Mouse (Mus musculus) bone marrow, adult 2 months (tissue): ENCODE data around the gene Ccdc155. TPM values are rescaled to one million over a fixed set of nuclear protein-coding genes. Genes with fewer than 3 reads are reported as not detected.

ENCODE experiments used
- H3K27ac ChIP-seq: fragments of 200-500 bp; 2 replicates; pipeline ENCODE4 v1.5.1; 2012; ENCODE audit warnings: low read depth, mild to moderate bottlenecking, control low read depth, inconsistent platforms, low read length; ENCODE audit not compliant: control insufficient read depth, poor library complexity, insufficient read depth
- H3K4me1 ChIP-seq: fragments of 200-500 bp; 2 replicates; pipeline ENCODE4 v1.6.1; 2011; ENCODE audit warnings: low read length; ENCODE audit not compliant: control insufficient read depth, insufficient read depth
- H3K4me3 ChIP-seq: fragments of 200-500 bp; replicated peaks from 2 replicates; pipeline ENCODE3; 2011; ENCODE audit warnings: mild to moderate bottlenecking, low read depth, low read length, control low read depth; ENCODE audit not compliant: control insufficient read depth
- CTCF ChIP-seq: fragments of 200-500 bp; IDR thresholded peaks from 2 replicates; pipeline ENCODE4 v1.5.1; 2011; ENCODE audit warnings: low read length, control low read depth; ENCODE audit not compliant: control insufficient read depth, insufficient read depth
- POLR2A ChIP-seq: fragments of 200-500 bp; IDR thresholded peaks from 2 replicates; pipeline ENCODE4 v1.6.1; 2011; ENCODE audit warnings: low read depth, mild to moderate bottlenecking, control low read depth, low read length, borderline replicate concordance; ENCODE audit not compliant: control insufficient read depth
- WGBS: fragments of 180-500 bp; shearing (Covaris S2); methylation state at CpG from one replicate; pipeline ENCODE4 v1.1.7; 2018; 5-methylcytosine and 5-hydroxymethylcytosine counted together
- polyA plus RNA-seq: library from polyadenylated mRNA; stranded (reverse); fragments of >200 nt; gene quantifications from 2 replicates; pipeline ENCODE4 v1.2.4, GENCODE M21; 2011; ENCODE audit warnings: low replicate concordance; ENCODE audit not compliant: missing spikeins, insufficient read depth, insufficient read length

Gene Ccdc155
- polyA plus RNA-seq, 1 experiment = not detected

DNA sequence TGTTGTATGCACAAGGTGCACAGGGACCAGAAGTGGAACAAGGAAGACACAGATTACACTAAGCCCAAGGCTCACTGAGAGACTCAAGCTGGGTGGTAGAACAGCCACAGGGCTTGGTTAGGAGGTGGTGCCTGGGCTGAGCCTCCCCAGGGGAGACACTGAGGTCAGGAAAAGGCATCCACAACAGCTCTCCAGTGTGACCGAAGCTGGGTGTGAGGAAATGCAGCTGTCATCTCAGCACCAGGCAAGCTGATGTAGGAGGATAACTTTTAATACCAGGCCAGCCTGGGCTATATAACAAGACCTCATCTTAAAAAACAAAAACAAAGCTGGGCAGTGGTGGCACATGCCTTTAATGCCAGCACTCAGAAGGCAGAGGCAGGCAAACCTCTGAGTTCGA is 13.5 kb downstream of the Ccdc155 start:
- no peak overlapping the region for H3K27ac ChIP-seq
- H3K4me1 ChIP-seq = no peaks in the 10 kb centered on the region; the same call in 1 of the 2 replicates
- H3K4me3 ChIP-seq = no peak overlapping the region
- TF ChIP-seq CTCF = no peak
- no peak for TF ChIP-seq POLR2A
- 60% methylated on average over 2 of the region's 2 CpGs for WGBS

DNA sequence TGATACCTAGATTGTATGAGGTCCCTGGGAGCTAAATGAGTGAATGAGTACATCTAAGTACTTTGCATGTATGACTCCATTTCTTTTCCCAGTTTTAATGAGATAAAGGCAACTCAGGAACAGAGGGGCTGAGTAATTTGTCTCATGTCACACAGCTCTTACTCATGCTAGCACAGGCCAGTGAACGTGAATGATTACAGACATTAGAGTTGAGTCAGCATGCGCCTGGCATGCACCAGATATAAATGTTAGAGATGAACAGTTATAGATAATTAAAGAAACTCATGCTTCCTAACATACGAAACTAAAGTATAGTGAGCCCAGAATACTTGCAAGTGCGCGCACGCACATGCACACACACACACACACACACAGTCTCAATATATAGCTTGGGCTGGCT is 14.5 kb downstream of the Ccdc155 start:
- Histone ChIP-seq H3K27ac (no peak overlapping the region), H3K4me1 (no peaks in the 10 kb centered on the region), H3K4me3 (no peak overlapping the region)
- 68% methylated on average over 6 of the region's 6 CpGs for WGBS
- TF ChIP-seq POLR2A (no peak), CTCF (no peak)

DNA sequence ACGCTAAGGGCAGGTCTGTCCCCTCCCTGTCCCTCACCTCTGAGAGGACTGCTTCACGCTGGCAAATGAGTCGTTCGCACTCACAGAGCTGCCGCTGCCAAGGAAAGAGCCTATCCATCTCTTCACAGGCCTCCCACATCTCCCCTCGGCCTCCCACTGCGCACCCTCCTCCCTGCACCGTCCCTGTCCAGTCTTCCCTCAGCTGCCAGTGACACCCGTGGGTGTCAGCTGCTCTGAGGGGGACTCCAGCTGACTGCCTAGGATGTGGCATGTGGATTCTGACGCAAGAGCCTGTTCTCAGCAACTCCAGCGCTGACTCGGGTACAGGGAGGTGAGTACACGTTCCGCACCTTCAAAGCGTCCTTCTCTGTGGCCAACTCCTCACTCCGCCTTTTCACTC is 15.1 kb downstream of the Ccdc155 start:
- Histone ChIP-seq H3K4me1 (no peaks in the 10 kb centered on the region), H3K27ac (no peak overlapping the region), H3K4me3 (no peak overlapping the region)
- WGBS = 52% methylated on average over 16 of the region's 16 CpGs
- no peak for TF ChIP-seq CTCF
- TF ChIP-seq POLR2A = no peak

DNA sequence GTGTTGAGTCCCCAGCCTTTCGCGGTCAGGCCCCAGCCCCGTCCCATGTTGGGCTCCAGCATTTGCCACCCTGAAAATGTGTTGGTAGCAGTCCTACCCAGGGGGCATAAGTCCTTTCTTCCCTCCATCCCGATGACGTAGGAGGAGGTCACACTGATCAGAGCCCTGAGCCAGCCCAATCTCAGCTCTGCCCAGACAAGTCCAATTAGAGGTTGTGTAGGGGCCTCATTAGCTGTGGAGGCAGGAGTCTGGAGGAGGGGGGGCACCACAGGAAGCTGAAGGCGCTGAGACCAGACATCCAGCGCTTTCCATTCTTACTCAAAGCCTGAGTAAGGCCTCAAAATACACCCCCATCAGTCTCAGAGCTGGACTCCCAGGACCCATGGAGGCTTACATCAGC is 18.8 kb downstream of the Ccdc155 start:
- Histone ChIP-seq H3K27ac (no peak overlapping the region), H3K4me3 (no peak overlapping the region), H3K4me1 (no peaks in the 10 kb centered on the region; the same call in 1 of the 2 replicates)
- 82% methylated on average over 7 of the region's 7 CpGs for WGBS
- TF ChIP-seq POLR2A = no peak
- no peak for TF ChIP-seq CTCF

DNA sequence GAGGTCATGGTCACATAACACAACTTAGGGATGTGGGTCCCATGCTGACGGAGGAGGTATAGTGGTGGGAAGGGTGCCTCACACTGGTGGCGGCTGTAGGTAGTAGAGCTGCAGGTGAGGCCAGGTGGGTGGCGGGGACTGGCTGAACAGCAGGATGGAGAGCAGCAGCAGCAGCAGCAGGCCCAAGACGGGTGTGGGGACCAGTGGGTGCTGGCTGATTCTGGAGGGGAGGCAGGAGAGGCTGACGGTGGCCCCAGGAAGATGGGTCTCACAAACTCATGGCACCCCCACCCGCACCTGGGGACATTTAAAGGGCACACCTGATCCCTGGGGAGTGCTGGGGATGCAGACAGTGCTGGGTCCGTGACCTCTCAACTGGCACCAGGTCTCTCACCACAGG is 21.0 kb downstream of the Ccdc155 start:
- 71% methylated on average over 7 of the region's 7 CpGs for WGBS
- H3K4me1 ChIP-seq = no peaks in the 10 kb centered on the region; the same call in 1 of the 2 replicates
- no peak overlapping the region for H3K27ac ChIP-seq
- H3K4me3 ChIP-seq = no peak overlapping the region
- no peak for TF ChIP-seq POLR2A
- no peak for TF ChIP-seq CTCF

DNA sequence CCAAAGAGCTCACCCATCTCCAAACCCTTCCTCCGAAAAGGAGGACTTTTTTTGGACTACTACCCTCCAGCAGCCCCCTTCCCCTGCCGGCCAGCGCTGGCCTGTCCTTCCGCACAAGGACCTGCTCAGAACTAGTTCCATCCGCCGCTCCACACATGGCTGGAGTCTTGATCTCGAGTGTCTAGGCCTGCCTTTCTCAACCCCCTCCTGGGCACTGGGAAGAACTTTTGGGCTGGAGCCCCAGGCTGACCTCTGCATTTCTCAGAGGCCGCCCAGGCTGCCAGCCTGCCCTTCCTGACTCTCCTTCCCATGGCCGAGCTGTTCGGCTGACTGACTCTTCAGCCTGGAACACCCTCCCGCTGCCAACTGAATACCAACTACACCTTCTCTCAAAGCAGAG is 22.1 kb downstream of the Ccdc155 start:
- TF ChIP-seq CTCF = no peak
- no peak for TF ChIP-seq POLR2A

DNA sequence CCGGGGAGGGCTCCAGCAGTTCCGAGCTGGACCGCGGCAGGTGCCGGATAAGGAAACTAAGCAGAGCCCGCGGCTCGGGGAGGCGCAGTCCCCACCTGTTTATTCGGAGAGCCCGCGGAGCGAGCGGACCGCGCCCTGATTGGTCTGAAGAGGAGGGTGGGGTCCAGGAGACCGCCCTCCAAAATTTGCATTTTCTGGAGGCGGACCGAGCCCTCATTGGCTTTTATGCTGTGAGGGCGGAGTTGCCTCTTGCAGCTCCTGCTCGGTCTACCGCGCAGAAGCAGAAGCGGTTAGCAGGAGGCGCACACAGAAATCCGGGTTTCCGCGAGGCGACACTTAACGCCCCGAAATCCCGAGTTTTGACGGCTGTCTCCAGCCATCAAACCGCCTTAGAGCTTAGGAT is 22.5 kb downstream of the Ccdc155 start:
- under 1% methylated on average over 34 of the region's 34 CpGs for WGBS
- peak overlapping the region; percentile 31 for H3K4me3 ChIP-seq
- TF ChIP-seq POLR2A (peak; percentile 44; the same call in 1 of the 2 replicates), CTCF (no peak)
- no peak overlapping the region for H3K27ac ChIP-seq
- no peaks in the 10 kb centered on the region; the same call in 1 of the 2 replicates for H3K4me1 ChIP-seq

More for the DNA sequence above, 22.1 kb downstream of the Ccdc155 start:
- Histone ChIP-seq H3K4me3 (peak overlapping the region; percentile 15), H3K27ac (no peak overlapping the region), H3K4me1 (no peaks in the 10 kb centered on the region; the same call in 1 of the 2 replicates)
- WGBS = 14% methylated on average over 11 of the region's 11 CpGs

DNA sequence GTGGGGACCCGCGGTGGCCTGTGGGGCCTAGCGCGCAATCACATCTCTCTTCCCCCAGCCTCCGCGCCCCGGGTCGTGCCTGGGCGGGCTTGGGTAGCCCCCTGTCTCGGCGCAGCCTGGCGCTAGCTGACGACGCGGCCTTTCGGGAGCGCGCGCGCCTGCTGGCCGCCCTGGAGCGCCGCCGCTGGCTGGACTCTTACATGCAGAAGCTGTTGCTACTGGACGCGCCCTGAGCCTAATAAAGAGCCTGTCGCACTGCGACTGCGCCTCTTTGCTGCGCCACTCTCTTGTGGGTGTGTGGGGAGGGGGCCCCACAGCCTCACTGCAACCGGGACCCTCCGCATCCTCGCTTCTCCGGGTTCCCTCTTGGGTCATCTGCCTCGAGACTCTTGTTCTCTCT is 23.2 kb downstream of the Ccdc155 start:
- WGBS = 8% methylated on average over 35 of the region's 35 CpGs
- TF ChIP-seq CTCF (no peak), POLR2A (no peak)
- H3K4me3 ChIP-seq = no peak overlapping the region
- H3K4me1 ChIP-seq = no peaks in the 10 kb centered on the region; the same call in 1 of the 2 replicates
- no peak overlapping the region; the same call in 1 of the 2 replicates for H3K27ac ChIP-seq
